Mouse (Mus musculus) neural tube, embryonic 14.5 days (tissue): ENCODE measurements around the gene Mus81. TPM values are rescaled to one million over a fixed set of nuclear protein-coding genes. Genes with fewer than 3 reads are reported as not detected.

ENCODE experiments used
- ATAC-seq: fragments of 200-750 bp; cut with Nextera tagmentation; 2 replicates; pipeline ENCODE4 v1.8.0; 2017; ENCODE audit warnings: low read depth, mild to moderate bottlenecking, moderate TSS enrichment, moderate library complexity
- H3K27ac ChIP-seq: fragments of 300-500 bp; sonication (generic); 2 replicates; pipeline ENCODE4 v1.5.1; 2014; ENCODE audit warnings: low read depth, mild to moderate bottlenecking, control low read depth, low read length, moderate library complexity, mixed read lengths
- H3K27me3 ChIP-seq: fragments of 300-500 bp; sonication (generic); 2 replicates; pipeline ENCODE4 v1.6.1; 2014; ENCODE audit warnings: low read length; ENCODE audit not compliant: control insufficient read depth, insufficient read depth
- H3K36me3 ChIP-seq: fragments of 300-500 bp; sonication (generic); 2 replicates; pipeline ENCODE4 v1.6.1; 2014; ENCODE audit warnings: low read length, mixed read lengths; ENCODE audit not compliant: control insufficient read depth, insufficient read depth
- H3K4me1 ChIP-seq: fragments of 300-500 bp; sonication (generic); 2 replicates; pipeline ENCODE4 v1.6.1; 2014; ENCODE audit warnings: low read length; ENCODE audit not compliant: control insufficient read depth, insufficient read depth
- H3K4me2 ChIP-seq: fragments of 300-500 bp; sonication (generic); 2 replicates; pipeline ENCODE4 v1.6.1; 2014; ENCODE audit warnings: mild to moderate bottlenecking, low read depth, low read length, control low read depth
- H3K4me3 ChIP-seq: fragments of 300-500 bp; sonication (generic); 2 replicates; pipeline ENCODE4 v1.5.1; 2014; ENCODE audit warnings: low read depth, low read length, control low read depth, mixed read lengths
- H3K9ac ChIP-seq: fragments of 300-500 bp; sonication (generic); replicated peaks from 2 replicates; pipeline ENCODE4 v1.6.1; 2014; ENCODE audit warnings: low read depth, mild to moderate bottlenecking, control low read depth, low read length, mixed read lengths
- H3K9me3 ChIP-seq: fragments of 300-500 bp; sonication (generic); 2 replicates; pipeline ENCODE4 v1.6.1; 2016; ENCODE audit warnings: low read length; ENCODE audit not compliant: control insufficient read depth
- WGBS: fragments of 180-500 bp; shearing (Covaris S2); extraction: QIAGEN DNeasy Blood & Tissue Kit; methylation state at CpG from one replicate; pipeline ENCODE4 v1.1.7; 2014; 5-methylcytosine and 5-hydroxymethylcytosine counted together
- polyA plus RNA-seq: library from polyadenylated mRNA; unstranded; fragments of >200 nt; fragmentation: Nextera tagmentation; extraction: Ambion mirVana; gene quantifications from 2 replicates; pipeline ENCODE4 v1.2.1, GENCODE M21; 2014

The Mus81 gene
- polyA plus RNA-seq, 1 experiment from 2014 or later: 43.6 TPM

- Histone ChIP-seq H3K4me2 (no peak overlapping the region), H3K4me1 (peaks cover 13% of the 10 kb centered on the region; the same call in 1 of the 2 replicates), H3K4me3 (no peak overlapping the region), H3K9ac (no peak overlapping the region), H3K36me3 (no peaks in the 10 kb centered on the region), H3K27me3 (no peaks in the 10 kb centered on the region), H3K27ac (no peak overlapping the region), H3K9me3 (no peaks in the 10 kb centered on the region)
- ATAC-seq: no peak
- WGBS: 84% methylated on average over 3 of the region's 3 CpGs
These were observed 24.8 kb upstream of the Mus81 start for GRCm38 (mm10) chr19:5513005-5513349.

GRCm38 (mm10) chr19:5512091-5513004 lies 24.1 kb upstream of the Mus81 start:
- ATAC-seq: no peak
- WGBS: 87% methylated on average over 12 of the region's 12 CpGs
- no peaks in the 10 kb centered on the region for H3K27me3 ChIP-seq
- H3K4me1 ChIP-seq: peaks cover 13% of the 10 kb centered on the region; the same call in 1 of the 2 replicates
- H3K9me3 ChIP-seq: no peaks in the 10 kb centered on the region
- H3K4me2 ChIP-seq: peak overlapping the region; percentile 11; the same call in 1 of the 2 replicates
- H3K9ac ChIP-seq: no peak overlapping the region
- no peaks in the 10 kb centered on the region for H3K36me3 ChIP-seq
- H3K27ac ChIP-seq: no peak overlapping the region
- no peak overlapping the region for H3K4me3 ChIP-seq

- Histone ChIP-seq H3K4me3 (peak overlapping the region; percentile 38), H3K9ac (peak overlapping the region; percentile 61), H3K27me3 (no peaks in the 10 kb centered on the region), H3K4me2 (peak overlapping the region; percentile 84), H3K9me3 (no peaks in the 10 kb centered on the region), H3K4me1 (peaks cover 13% of the 10 kb centered on the region; the same call in 1 of the 2 replicates), H3K27ac (no peak overlapping the region), H3K36me3 (no peaks in the 10 kb centered on the region)
- ATAC-seq: no peak
- 49% methylated on average over 15 of the region's 15 CpGs for WGBS
These were observed 23.0 kb upstream of the Mus81 start for GRCm38 (mm10) chr19:5511074-5511632.

- H3K4me1 ChIP-seq: peaks cover 13% of the 10 kb centered on the region; the same call in 1 of the 2 replicates
- H3K36me3 ChIP-seq: no peaks in the 10 kb centered on the region
- peak within 1 kb of the TSS; percentile 84 for H3K4me2 ChIP-seq
- WGBS: 3% methylated on average over 47 of the region's 47 CpGs
- peak within 1 kb of the TSS; percentile 38 for H3K4me3 ChIP-seq
- H3K9ac ChIP-seq: peak within 1 kb of the TSS; percentile 61
- H3K9me3 ChIP-seq: no peaks in the 10 kb centered on the region
- H3K27ac ChIP-seq: peak within 1 kb of the TSS; percentile 62
- ATAC-seq: peak; percentile 99
- H3K27me3 ChIP-seq: no peaks in the 10 kb centered on the region
These were observed 22.1 kb upstream of the Mus81 start, which contains the start of gene Snx32 for GRCm38 (mm10) chr19:5510031-5511026. Gene Snx32 (minus strand): TSS chr19:5510538.

GRCm38 (mm10) chr19:5503687-5504086 lies 15.5 kb upstream of the Mus81 start, which contains the start of gene 1700020D05Rik:
Gene 1700020D05Rik (minus strand): TSS chr19:5503787.
- ATAC-seq: no peak

GRCm38 (mm10) chr19:5500330-5500875 lies 12.2 kb upstream of the Mus81 start:
- no peaks in the 10 kb centered on the region for H3K9me3 ChIP-seq
- no peak for ATAC-seq
- H3K4me3 ChIP-seq: no peak overlapping the region
- H3K27me3 ChIP-seq: no peaks in the 10 kb centered on the region
- 94% methylated on average over 2 of the region's 2 CpGs for WGBS
- no peak overlapping the region for H3K27ac ChIP-seq
- H3K4me1 ChIP-seq: no peaks in the 10 kb centered on the region
- H3K4me2 ChIP-seq: no peak overlapping the region
- H3K9ac ChIP-seq: no peak overlapping the region
- peaks cover 26% of the 10 kb centered on the region for H3K36me3 ChIP-seq

More at GRCm38 (mm10) chr19:5503687-5504086, 15.5 kb upstream of the Mus81 start, which contains the start of gene 1700020D05Rik:
- no peak within 1 kb of the TSS for H3K27ac ChIP-seq
- no peaks in the 10 kb centered on the region for H3K9me3 ChIP-seq
- no peak within 1 kb of the TSS for H3K4me3 ChIP-seq
- 50% methylated on average over 16 of the region's 17 CpGs for WGBS
- H3K4me2 ChIP-seq: no peak within 1 kb of the TSS
- no peaks in the 10 kb centered on the region for H3K27me3 ChIP-seq
- H3K9ac ChIP-seq: no peak within 1 kb of the TSS
- H3K4me1 ChIP-seq: no peaks in the 10 kb centered on the region
- H3K36me3 ChIP-seq: peaks cover 3% of the 10 kb centered on the region; the same call in 1 of the 2 replicates

- ATAC-seq: no peak
- Histone ChIP-seq H3K4me1 (peaks cover 15% of the 10 kb centered on the region; the same call in 1 of the 2 replicates), H3K4me2 (no peak overlapping the region), H3K36me3 (peaks cover 54% of the 10 kb centered on the region), H3K4me3 (no peak overlapping the region), H3K9ac (no peak overlapping the region), H3K9me3 (no peaks in the 10 kb centered on the region), H3K27me3 (no peaks in the 10 kb centered on the region), H3K27ac (no peak overlapping the region)
- 89% methylated on average over 16 of the region's 16 CpGs for WGBS
These were observed 7.8 kb upstream of the Mus81 start for GRCm38 (mm10) chr19:5496052-5496370.

- WGBS: 86% methylated on average over 12 of the region's 12 CpGs
- no peak overlapping the region for H3K27ac ChIP-seq
- no peaks in the 10 kb centered on the region for H3K27me3 ChIP-seq
- H3K9me3 ChIP-seq: no peaks in the 10 kb centered on the region
- no peak overlapping the region for H3K4me2 ChIP-seq
- peaks cover 54% of the 10 kb centered on the region for H3K36me3 ChIP-seq
- no peak overlapping the region for H3K4me3 ChIP-seq
- H3K4me1 ChIP-seq: peaks cover 15% of the 10 kb centered on the region; the same call in 1 of the 2 replicates
- no peak for ATAC-seq
- H3K9ac ChIP-seq: no peak overlapping the region
These were observed 7.3 kb upstream of the Mus81 start for GRCm38 (mm10) chr19:5495353-5496051.
